Mouse (Mus musculus) MEL (cell line): ENCODE results near the gene Lrba. TPM values are rescaled to one million over a fixed set of nuclear protein-coding genes. Genes with fewer than 3 reads are reported as not detected.

Experiments used
- DNase-seq: peaks from one replicate; pipeline ENCODE4 v3.0.0; 2011; ENCODE audit warnings: low read depth, low spot score
- H3K27ac ChIP-seq: 2 replicates; pipeline ENCODE4 v1.5.1; 2012; ENCODE audit warnings: low read depth, mild to moderate bottlenecking, control low read depth, low read length, moderate library complexity; ENCODE audit not compliant: control insufficient read depth
- H3K27me3 ChIP-seq, 2 experiments: fragments of 150-350 bp in 1 of 2; sonication (generic) in 1 of 2; 2 replicates each; pipeline ENCODE4 v1.6.1; 2012; ENCODE audit warnings: low read length in 2 of 2, mild to moderate bottlenecking in 2 of 2, improper control_type of control experiment in 1 of 2, moderate library complexity in 1 of 2; ENCODE audit not compliant: insufficient read depth in 2 of 2, control insufficient read depth in 1 of 2
- H3K36me3 ChIP-seq, 2 experiments: 2 replicates each; pipeline ENCODE4 v1.6.1; 2012 to 2014; ENCODE audit warnings: low read length in 2 of 2, improper control_type of control experiment in 1 of 2, inconsistent platforms in 1 of 2, mild to moderate bottlenecking in 1 of 2; ENCODE audit not compliant: insufficient read depth in 2 of 2, control insufficient read depth in 1 of 2
- H3K4me1 ChIP-seq, 2 experiments: fragments of 150-350 bp in 1 of 2; sonication (generic) in 1 of 2; 2 replicates each; pipeline ENCODE4 v1.6.1; 2012; ENCODE audit warnings: low read length in 2 of 2, improper control_type of control experiment in 1 of 2, mild to moderate bottlenecking in 1 of 2; ENCODE audit not compliant: insufficient read depth in 2 of 2, control insufficient read depth in 1 of 2
- H3K4me3 ChIP-seq, 2 experiments: fragments of 150-350 bp in 1 of 2; sonication (generic) in 1 of 2; 2 replicates each; pipeline ENCODE4 v1.5.1; 2012; ENCODE audit warnings: low read depth in 2 of 2, low read length in 2 of 2, mild to moderate bottlenecking in 2 of 2, moderate library complexity in 2 of 2, control low read depth in 1 of 2, improper control_type of control experiment in 1 of 2; ENCODE audit not compliant: control insufficient read depth in 1 of 2, insufficient read depth in 1 of 2
- H3K79me2 ChIP-seq: 2 replicates; pipeline ENCODE4 v1.6.1; 2012; ENCODE audit warnings: mild to moderate bottlenecking, low read length, moderate library complexity; ENCODE audit not compliant: control insufficient read depth, poor library complexity, insufficient read depth
- H3K9ac ChIP-seq: 2 replicates; pipeline ENCODE4 v1.6.1; 2012; ENCODE audit warnings: low read depth, mild to moderate bottlenecking, control low read depth, low read length, moderate library complexity; ENCODE audit not compliant: control insufficient read depth, poor library complexity, severe bottlenecking
- H3K9me3 ChIP-seq: fragments of 150-350 bp; sonication (generic); replicated peaks from 2 replicates; pipeline ENCODE4 v1.6.1; 2012; ENCODE audit warnings: mild to moderate bottlenecking, low read length, improper control_type of control experiment, moderate library complexity; ENCODE audit not compliant: insufficient read depth
- CTCF ChIP-seq, 3 experiments: IDR thresholded peaks in 2 of 3; conservative IDR thresholded peaks in 1 of 3; 2 replicates each; pipeline ENCODE4 v1.5.1; 2011 to 2012; ENCODE audit warnings: low read length in 3 of 3, low read depth in 2 of 3, mild to moderate bottlenecking in 2 of 3, improper control_type of control experiment in 1 of 3, inconsistent platforms in 1 of 3, mixed read lengths in 1 of 3, moderate library complexity in 1 of 3; ENCODE audit not compliant: control insufficient read depth in 1 of 3, insufficient read depth in 1 of 3, poor library complexity in 1 of 3, severe bottlenecking in 1 of 3
- EP300 ChIP-seq, 2 experiments: IDR thresholded peaks; 2 replicates each; pipeline ENCODE4 v1.6.1; 2011; ENCODE audit warnings: improper control_type of control experiment in 2 of 2, low read length in 2 of 2, low read depth in 1 of 2, mild to moderate bottlenecking in 1 of 2
- GABPA ChIP-seq: IDR thresholded peaks from 2 replicates; pipeline ENCODE4 v1.6.1; 2012; ENCODE audit warnings: low read depth, mild to moderate bottlenecking, inconsistent platforms, low read length, improper control_type of control experiment, moderate library complexity
- GATA1 ChIP-seq: IDR thresholded peaks from 2 replicates; pipeline ENCODE4 v1.6.1; 2011; ENCODE audit warnings: low read depth, low read length, improper control_type of control experiment
- JUND ChIP-seq: IDR thresholded peaks from 2 replicates; pipeline ENCODE4 v1.6.1; 2011; ENCODE audit warnings: low read depth, mild to moderate bottlenecking, improper control_type of control experiment, low read length
- MAZ ChIP-seq: IDR thresholded peaks from 2 replicates; pipeline ENCODE4 v1.6.1; 2012; ENCODE audit warnings: low read depth, mild to moderate bottlenecking, inconsistent platforms, low read length, improper control_type of control experiment
- MEF2A ChIP-seq: IDR thresholded peaks from 2 replicates; pipeline ENCODE4 v1.6.1; 2014; ENCODE audit warnings: low read depth, mild to moderate bottlenecking, inconsistent platforms, low read length, improper control_type of control experiment; ENCODE audit not compliant: poor library complexity, insufficient replicate concordance, severe bottlenecking; ENCODE audit errors: extremely low read depth
- MYB ChIP-seq: IDR thresholded peaks from 2 replicates; pipeline ENCODE4 v1.6.1; 2011; ENCODE audit warnings: mild to moderate bottlenecking, low read depth, low read length, improper control_type of control experiment
- MYC ChIP-seq: IDR thresholded peaks from 2 replicates; pipeline ENCODE4 v1.6.1; 2011; ENCODE audit warnings: low read depth, mild to moderate bottlenecking, low read length, improper control_type of control experiment, moderate library complexity
- NELFE ChIP-seq: IDR thresholded peaks from 2 replicates; pipeline ENCODE4 v1.6.1; 2011; ENCODE audit warnings: low read depth, low read length, improper control_type of control experiment
- NRF1 ChIP-seq: IDR thresholded peaks from 2 replicates; pipeline ENCODE4 v1.6.1; 2014; ENCODE audit warnings: low read depth, mild to moderate bottlenecking, inconsistent platforms, low read length, improper control_type of control experiment, moderate library complexity; ENCODE audit not compliant: poor library complexity, insufficient read depth, severe bottlenecking
- POLR2A ChIP-seq, 2 experiments: IDR thresholded peaks; 2 replicates each; pipeline ENCODE4 v1.6.1; 2011 to 2012; ENCODE audit warnings: low read length in 2 of 2, mild to moderate bottlenecking in 2 of 2, control low read depth in 1 of 2, improper control_type of control experiment in 1 of 2, low read depth in 1 of 2, moderate library complexity in 1 of 2; ENCODE audit not compliant: control insufficient read depth in 1 of 2, insufficient read depth in 1 of 2, poor library complexity in 1 of 2
- POLR2AphosphoS2 ChIP-seq: IDR thresholded peaks from 2 replicates; pipeline ENCODE4 v1.6.1; 2011; ENCODE audit warnings: low read length, improper control_type of control experiment
- RAD21 ChIP-seq: IDR thresholded peaks from 2 replicates; pipeline ENCODE4 v1.6.1; 2011; ENCODE audit warnings: mild to moderate bottlenecking, low read depth, low read length, improper control_type of control experiment
- RCOR1 ChIP-seq: IDR thresholded peaks from 2 replicates; pipeline ENCODE4 v1.6.1; 2012; ENCODE audit warnings: low read depth, mild to moderate bottlenecking, inconsistent platforms, low read length, improper control_type of control experiment
- SMC3 ChIP-seq: IDR thresholded peaks from 2 replicates; pipeline ENCODE4 v1.6.1; 2011; ENCODE audit warnings: low read depth, low read length, improper control_type of control experiment
- TAL1 ChIP-seq: IDR thresholded peaks from 2 replicates; pipeline ENCODE4 v1.6.1; 2012; ENCODE audit warnings: mild to moderate bottlenecking, inconsistent platforms, low read length, moderate library complexity, mixed read lengths
- TCF12 ChIP-seq: IDR thresholded peaks from 2 replicates; pipeline ENCODE4 v1.6.1; 2014; ENCODE audit warnings: low read depth, mild to moderate bottlenecking, inconsistent platforms, low read length, improper control_type of control experiment, moderate library complexity
- UBTF ChIP-seq: IDR thresholded peaks from 2 replicates; pipeline ENCODE4 v1.6.1; 2012; ENCODE audit warnings: low read depth, mild to moderate bottlenecking, inconsistent platforms, low read length, improper control_type of control experiment, moderate library complexity, borderline replicate concordance; ENCODE audit not compliant: insufficient read depth
- USF1 ChIP-seq: IDR thresholded peaks from 2 replicates; pipeline ENCODE4 v1.6.1; 2014; ENCODE audit warnings: low read depth, mild to moderate bottlenecking, inconsistent platforms, low read length, improper control_type of control experiment, moderate library complexity
- USF2 ChIP-seq, 2 experiments: IDR thresholded peaks; 2 replicates each; pipeline ENCODE4 v1.6.1; 2011 to 2012; ENCODE audit warnings: improper control_type of control experiment in 2 of 2, low read length in 2 of 2, borderline replicate concordance in 1 of 2, inconsistent platforms in 1 of 2, low read depth in 1 of 2, mild to moderate bottlenecking in 1 of 2; ENCODE audit not compliant: insufficient read depth in 1 of 2
- ZC3H11A ChIP-seq: IDR thresholded peaks from 2 replicates; pipeline ENCODE4 v1.6.1; 2012; ENCODE audit warnings: low read depth, mild to moderate bottlenecking, inconsistent platforms, low read length, improper control_type of control experiment
- ZNF384 ChIP-seq: IDR thresholded peaks from 2 replicates; pipeline ENCODE4 v1.6.1; 2012; ENCODE audit warnings: low read depth, mild to moderate bottlenecking, inconsistent platforms, low read length, improper control_type of control experiment
- polyA plus RNA-seq, 2 experiments: library from polyadenylated mRNA; stranded (reverse) in 1 of 2; unstranded in 1 of 2; fragments of >175 nt in 1 of 2; fragments of >200 nt in 1 of 2; gene quantifications; 2 replicates each; pipeline versions ENCODE4 v1.2.1 to v1.2.4; 2012; ENCODE audit warnings: low replicate concordance in 2 of 2, low read depth in 1 of 2; ENCODE audit not compliant: insufficient read length in 2 of 2, insufficient read depth in 1 of 2, missing spikeins in 1 of 2
- total RNA-seq: library from RNA; depleted of rRNA; stranded (reverse); fragments of 300-350 nt; gene quantifications from 2 replicates; pipeline ENCODE4 v1.2.3, GENCODE M21; 2012

Gene Lrba
- total and polyA plus RNA-seq, 3 experiments, result 10.9 to 17.9 TPM; not detected in 1

DNA sequence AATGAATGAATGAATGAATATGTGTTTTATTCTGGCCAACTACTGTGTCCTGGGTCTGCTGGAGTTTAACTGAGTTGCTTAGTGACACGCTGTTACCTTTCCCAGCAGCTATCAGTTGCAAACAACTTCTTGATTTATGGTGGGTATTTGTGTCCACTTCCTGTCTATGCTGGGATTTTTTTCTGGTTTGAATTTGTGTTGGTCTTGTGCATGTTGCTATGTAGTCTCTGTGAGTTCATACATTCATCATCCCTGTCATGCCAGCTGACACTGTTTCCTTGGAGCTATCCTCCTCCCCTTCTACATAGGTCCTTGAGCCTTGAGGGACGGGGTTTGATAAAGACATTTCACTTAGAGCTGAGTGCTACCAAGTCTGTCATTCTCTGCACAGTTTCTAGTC, 84.4 kb downstream of the Lrba start:
- H3K79me2 ChIP-seq, result no peaks in the 10 kb centered on the region
- H3K9me3 ChIP-seq, result no peaks in the 10 kb centered on the region
- no peaks in the 10 kb centered on the region for H3K27me3 ChIP-seq
- no peak overlapping the region for H3K4me3 ChIP-seq
- no peak for TF ChIP-seq MYC
- no peak for TF ChIP-seq UBTF
- TF ChIP-seq JUND, result no peak
- no peak for TF ChIP-seq GATA1
- TF ChIP-seq USF2 (IDR thresholded peaks at IDR 0.05; ENCODE audit: borderline replicate concordance in 1 of 2, insufficient read depth in 1 of 2, low read depth in 1 of 2, low read length in 2 of 2), result no peak
- TF ChIP-seq EP300 (IDR thresholded peaks at IDR 0.05; ENCODE audit: low read depth in 1 of 2, low read length in 2 of 2), result no peak
- TF ChIP-seq POLR2AphosphoS2, result no peak
- no peak for TF ChIP-seq TCF12
- TF ChIP-seq MYB, result no peak
- no peak overlapping the region for H3K27ac ChIP-seq
- no peak overlapping the region for H3K9ac ChIP-seq
- H3K36me3 ChIP-seq, result peaks cover 0 to 2% of the 10 kb centered on the region in 2 experiments; a peak in 2 of 4 replicates
- no peaks in the 10 kb centered on the region for H3K4me1 ChIP-seq
- no peak for DNase-seq

DNA sequence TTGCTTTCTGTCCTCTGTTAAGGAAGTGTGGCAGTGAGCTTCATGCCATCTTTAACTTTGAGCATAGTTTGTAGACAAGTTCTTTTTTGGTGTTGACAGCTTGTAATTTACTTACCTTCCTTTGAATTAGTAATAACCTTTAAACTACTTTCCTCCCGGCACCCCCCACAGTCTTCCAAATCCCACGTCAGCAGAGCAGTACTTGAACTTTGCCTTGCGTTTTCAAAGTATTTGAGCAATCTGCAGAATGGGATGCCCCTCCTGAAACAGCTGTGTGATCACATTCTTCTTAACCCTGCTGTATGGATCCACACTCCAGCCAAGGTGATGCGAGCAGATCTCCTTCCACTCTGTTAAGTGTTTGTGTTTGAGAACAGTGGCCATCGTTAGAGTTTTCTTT, 85.7 kb downstream of the Lrba start:
- H3K27ac ChIP-seq, result no peak overlapping the region
- H3K9ac ChIP-seq, result no peak overlapping the region
- no peak overlapping the region for H3K4me3 ChIP-seq
- DNase-seq, result no peak
- no peaks in the 10 kb centered on the region for H3K9me3 ChIP-seq
- no peaks in the 10 kb centered on the region for H3K79me2 ChIP-seq
- TF ChIP-seq GABPA (no peak), ZC3H11A (no peak), POLR2AphosphoS2 (no peak), NELFE (no peak), NRF1 (no peak), TAL1 (no peak), USF1 (no peak), UBTF (no peak), MEF2A (no peak), MYB (no peak), ZNF384 (no peak), MAZ (no peak), SMC3 (no peak), CTCF (IDR thresholded peaks at IDR 0.05 in 2 of 3, conservative IDR thresholded peaks at IDR 0.05 in 1 of 3; ENCODE audit: control insufficient read depth in 1 of 3, insufficient read depth in 1 of 3, low read depth in 2 of 3, low read length in 3 of 3, poor library complexity in 1 of 3, severe bottlenecking in 1 of 3) (no peak), RAD21 (no peak), RCOR1 (no peak), POLR2A (IDR thresholded peaks at IDR 0.05; ENCODE audit: control insufficient read depth in 1 of 2, insufficient read depth in 1 of 2, low read depth in 1 of 2, low read length in 2 of 2, poor library complexity in 1 of 2) (no peak)
- TF ChIP-seq, all 39 proteins: peak for 0
- Histone ChIP-seq H3K36me3 (peaks cover 0 to 2% of the 10 kb centered on the region in 2 experiments; a peak in 1 of 4 replicates), H3K4me1 (no peaks in the 10 kb centered on the region), H3K27me3 (no peaks in the 10 kb centered on the region)
